Mouse (Mus musculus) cerebellum, adult 9-10 months (tissue): Measurements from ENCODE around the gene Wwp2.

Experiments
- DNase-seq: peaks from one replicate; pipeline ENCODE4 v3.0.0; 2022

Gene Wwp2

DNA sequence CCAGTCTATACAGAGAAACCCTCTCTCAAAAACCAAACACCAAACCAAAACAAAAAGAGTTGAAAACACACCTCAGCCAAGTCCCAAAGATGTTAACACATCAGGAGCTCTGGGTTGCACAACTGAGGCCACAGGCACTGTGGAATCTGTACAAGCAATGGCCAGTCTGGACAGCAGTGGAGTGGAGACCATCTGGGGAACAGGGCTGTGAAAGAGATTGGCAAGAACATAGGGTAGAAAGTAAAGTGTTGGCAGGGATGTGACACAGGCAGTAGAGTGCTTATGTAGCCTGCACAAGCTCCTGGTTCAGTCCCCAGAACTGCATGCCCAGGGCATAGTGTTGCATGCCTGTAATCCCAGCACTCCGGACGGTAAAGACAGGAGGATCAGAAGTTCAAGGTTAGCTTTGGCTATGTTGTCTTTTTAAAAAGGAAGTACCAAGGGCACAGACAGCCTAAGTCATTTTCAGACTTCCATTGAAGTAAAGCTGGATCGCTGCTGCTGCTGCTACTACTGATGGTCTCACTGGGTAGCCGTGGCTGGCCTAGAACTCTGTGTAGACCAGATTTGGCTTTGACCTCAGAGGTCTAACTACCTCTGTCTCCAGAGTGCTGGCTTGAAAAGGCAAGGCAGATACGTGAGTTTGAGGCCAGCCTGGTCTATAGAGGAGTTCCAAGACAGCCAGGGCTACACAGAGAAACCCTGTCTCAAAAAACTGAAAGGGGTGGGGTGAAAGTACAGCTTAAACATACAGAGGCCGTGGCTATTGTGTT, 79.0 kb downstream of the Wwp2 start:
- DNase-seq: no peak

DNA sequence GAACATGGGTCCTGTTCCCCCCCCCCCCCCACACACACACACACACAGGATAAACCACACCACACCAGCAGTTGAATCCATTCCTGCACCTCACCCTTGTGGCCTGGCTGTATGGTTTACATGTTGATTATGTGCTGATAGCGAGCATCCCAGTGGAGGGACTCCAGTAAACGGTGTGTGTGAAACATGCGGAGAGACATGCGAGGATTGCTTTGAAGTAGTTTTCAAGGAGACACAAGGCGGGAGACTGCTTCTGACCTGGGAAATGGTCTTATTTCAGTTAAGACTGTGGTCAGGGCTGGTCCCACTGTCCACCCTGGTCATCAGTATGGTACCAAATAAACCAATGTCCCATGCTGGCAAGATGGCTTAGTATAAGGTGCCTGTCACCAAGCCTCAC, 82.6 kb downstream of the Wwp2 start:
- no peak for DNase-seq

- no peak for DNase-seq
Observed at GRCm38 (mm10) chr8:107519860-107520259, 83.7 kb downstream of the Wwp2 start.

DNA sequence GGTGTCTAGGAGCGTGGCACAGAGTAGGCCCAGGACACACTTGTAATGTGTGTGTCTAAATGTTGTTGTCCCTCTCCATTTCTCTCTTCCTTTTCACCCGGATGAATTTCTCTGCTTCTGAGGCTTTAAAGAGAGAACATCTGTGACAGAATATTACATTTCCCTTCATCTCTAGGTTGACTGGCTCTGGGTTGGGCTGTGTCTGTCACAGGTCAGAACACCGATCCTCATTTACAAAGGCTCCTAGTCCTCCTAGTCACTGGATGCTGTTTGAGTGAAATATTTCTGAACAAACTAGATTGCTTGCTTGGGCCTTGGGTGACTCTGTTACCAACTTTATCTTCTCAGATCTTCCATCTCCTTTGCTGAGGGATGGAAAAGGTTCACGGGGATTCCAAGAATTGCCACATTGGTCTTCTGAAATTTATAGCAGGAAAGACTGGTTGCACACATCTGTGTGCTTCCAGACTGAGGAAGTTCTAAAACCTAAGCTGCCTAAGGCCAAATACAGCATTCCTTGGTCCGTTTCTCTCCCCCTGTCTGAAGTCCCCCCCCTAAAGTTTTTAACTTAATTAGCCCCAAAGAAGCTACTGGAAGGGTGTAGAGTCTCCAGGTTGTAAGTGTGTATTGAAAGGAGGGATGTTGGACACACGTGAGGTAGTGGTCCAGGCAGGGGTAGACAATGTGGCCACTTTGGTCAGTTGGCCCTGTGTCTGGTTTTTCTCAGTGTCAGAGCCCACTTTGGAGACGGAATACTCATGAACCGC, 85.8 kb downstream of the Wwp2 start:
- DNase-seq: no peak

- DNase-seq: no peak
Observed at GRCm38 (mm10) chr8:107522555-107522833, 86.3 kb downstream of the Wwp2 start.

DNA sequence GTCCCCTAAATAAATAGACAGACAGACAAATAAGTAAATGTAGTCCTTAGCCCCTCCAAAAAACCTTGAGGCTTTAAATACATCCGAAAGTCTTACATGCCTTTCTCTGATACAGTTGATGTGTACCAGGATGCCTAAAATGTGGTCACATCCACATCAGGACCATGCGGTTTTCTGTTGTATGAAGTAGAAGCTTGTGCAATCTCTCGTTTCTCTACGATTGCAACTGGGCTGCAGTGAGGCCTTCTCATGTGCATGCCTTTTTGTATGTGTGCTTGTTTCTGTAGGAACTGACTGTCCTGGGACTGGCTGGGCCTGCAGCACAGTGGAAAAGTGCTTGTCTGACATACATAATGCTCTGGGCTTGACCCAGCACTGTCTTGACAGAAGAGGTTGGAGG, 88.4 kb downstream of the Wwp2 start:
- no peak for DNase-seq

- DNase-seq: no peak
Observed at GRCm38 (mm10) chr8:107528786-107529185, 92.6 kb downstream of the Wwp2 start.

DNA sequence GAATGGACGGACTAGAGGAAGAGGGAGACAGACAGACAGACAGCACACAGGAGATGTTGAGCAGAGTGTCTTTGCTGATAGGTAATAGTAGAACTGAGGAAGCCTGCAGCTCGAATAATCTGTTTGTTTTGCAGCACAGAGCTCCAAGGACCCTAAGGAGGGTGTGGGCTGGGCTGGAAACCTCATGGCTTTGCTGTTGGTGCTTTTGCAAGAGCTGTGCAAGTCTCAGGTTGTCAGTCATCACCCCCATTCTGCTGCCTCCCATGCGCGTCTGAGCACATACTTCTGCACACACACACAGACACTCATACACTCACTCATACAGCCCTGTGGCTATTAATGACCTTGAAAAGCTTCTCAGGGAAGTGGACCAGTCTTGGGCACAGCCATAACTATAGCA, 101.3 kb downstream of the Wwp2 start:
- DNase-seq: no peak

DNA sequence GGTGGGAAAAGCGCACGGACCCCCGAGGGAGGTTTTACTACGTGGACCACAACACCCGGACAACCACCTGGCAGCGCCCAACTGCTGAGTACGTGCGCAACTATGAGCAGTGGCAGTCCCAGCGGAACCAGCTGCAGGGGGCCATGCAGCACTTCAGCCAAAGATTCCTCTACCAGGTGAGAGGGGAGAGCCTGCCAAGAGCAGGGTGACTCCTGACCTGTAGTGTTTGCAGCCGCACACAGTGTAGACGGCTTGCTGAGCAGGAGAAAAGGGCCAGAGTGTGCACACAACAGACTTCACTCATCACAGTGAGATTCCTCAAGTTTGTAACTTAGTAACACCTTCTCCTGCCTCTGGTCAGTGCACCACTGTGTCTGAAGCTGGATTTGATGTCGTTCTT, 104.5 kb downstream of the Wwp2 start:
- DNase-seq: no peak

DNA sequence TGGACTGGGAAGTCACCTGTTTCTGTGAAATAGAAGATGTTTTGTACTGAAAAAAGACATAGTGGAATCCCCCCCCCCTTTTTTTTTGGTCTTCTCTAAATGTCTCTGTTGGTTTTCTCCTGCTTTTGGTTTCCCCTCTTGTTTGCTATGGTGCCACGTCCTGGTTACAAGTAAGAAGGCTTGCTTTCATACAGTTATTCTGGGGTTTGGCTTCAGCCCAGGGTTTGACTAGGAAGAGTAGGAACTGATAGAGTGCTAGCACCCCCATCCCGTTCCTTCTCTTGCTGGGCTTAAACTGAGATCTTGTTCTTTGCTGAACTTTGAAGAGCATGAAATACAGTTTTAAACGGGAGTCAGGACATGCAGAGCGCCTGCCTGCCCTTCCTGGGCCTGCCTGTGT, 105.2 kb downstream of the Wwp2 start:
- DNase-seq: no peak

DNA sequence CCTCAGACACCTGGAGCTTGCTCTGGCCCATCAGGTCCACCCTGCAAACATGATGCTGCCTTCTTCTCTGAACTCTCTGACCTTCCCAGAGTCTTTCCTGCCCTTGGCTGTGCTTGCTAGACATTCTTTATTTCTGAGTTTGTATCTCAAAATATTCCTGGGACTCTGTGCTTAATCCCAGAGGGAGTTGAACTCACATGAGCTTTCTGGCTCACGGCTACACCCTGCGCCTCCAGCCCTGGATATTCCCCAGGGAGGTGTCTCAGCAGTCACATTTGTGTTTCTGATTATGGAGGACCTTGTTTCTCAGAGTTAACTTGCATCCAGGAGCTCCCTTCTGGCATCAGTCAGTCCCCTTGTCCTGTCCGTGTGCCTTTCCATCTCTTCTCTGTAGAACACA, 106.0 kb downstream of the Wwp2 start:
- no peak for DNase-seq

DNA sequence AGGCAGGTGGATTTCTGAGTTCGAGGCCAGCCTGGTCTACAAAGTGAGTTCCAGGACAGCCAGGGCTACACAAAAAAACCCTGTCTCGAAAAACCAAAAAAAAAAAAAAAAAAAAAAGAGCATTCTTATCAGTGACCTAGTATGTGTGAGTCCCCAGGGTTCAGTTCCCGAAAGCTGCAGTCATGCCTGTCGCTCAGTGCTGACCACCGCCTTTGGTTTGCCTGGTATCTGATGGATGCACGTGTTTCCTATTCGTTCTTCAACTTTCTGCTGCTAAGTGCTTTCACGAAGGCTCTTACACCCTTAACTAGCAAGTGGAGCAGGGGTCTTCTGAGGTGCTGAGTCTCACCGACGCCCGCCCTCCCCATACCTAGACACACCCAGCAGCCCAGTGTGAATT, 107.5 kb downstream of the Wwp2 start:
- DNase-seq: no peak

DNA sequence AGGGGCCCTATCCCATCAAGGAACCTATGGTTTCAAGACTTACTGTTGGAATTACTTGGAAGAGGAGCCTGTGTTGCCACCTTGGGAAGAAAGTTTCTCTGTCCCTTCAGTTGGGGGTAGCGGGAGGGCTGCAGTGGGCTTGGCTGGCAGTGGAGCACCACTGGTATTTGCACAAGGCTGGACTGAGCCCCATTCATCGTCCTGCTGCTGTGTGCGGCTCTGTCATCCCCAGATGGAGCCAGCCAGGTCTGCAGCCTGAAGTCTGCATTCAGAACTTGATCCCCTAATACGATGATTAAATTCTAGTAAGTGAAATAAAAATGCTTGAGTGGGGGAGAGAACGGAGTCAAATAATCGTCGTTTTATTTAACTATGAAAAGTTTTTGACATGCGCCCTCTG, 108.0 kb downstream of the Wwp2 start:
- no peak for DNase-seq

DNA sequence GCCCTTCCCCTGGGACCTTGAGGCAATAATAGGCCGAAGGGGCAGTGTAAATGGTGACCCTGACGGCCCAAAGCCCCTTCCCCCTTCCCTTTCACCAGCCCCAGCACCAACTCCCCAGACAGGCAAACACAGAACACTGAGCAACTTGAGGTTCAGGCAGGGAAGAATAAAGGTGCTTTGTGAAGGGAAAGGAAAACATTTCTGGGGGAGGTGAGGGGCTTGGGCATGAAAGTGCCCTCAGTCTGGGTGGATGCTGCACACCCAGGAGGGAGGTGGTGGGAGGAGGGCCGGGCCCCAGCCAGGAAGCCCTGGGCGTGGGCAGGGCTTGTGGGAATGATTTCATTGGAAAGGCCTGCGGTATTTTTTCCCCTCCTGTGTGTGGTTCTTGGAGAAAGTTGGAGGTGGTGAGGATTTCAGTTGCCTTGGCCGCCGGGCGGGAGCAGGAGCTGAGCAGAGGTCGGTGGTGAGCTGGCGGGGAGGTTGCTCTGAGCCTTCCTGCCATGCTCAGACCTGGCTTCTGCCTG, 108.5 kb downstream of the Wwp2 start:
- no peak for DNase-seq

- no peak for DNase-seq
Observed at GRCm38 (mm10) chr8:107545621-107546152, 109.5 kb downstream of the Wwp2 start.

- no peak for DNase-seq
Observed at GRCm38 (mm10) chr8:107546154-107546553, 110.0 kb downstream of the Wwp2 start.

DNA sequence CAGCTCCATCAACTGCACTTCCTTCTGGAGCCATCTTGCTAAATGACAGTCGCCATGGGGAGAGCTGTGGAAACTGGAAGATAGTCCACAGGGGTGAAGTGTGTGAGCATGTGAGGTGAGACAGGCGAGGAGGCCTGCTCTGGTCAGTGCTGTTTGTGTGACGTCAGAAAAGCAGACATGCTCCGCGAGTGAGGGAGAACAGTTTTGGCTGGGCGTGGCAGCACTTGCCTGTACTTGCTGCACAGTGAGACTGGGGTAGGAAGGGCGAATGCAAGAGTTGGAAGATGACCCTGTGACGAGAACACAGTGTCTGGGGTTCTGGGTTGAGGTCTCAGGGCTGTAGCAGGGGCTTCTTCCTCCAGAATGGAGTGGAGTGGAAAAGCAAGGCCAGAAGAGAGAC, 110.7 kb downstream of the Wwp2 start:
- DNase-seq: no peak

DNA sequence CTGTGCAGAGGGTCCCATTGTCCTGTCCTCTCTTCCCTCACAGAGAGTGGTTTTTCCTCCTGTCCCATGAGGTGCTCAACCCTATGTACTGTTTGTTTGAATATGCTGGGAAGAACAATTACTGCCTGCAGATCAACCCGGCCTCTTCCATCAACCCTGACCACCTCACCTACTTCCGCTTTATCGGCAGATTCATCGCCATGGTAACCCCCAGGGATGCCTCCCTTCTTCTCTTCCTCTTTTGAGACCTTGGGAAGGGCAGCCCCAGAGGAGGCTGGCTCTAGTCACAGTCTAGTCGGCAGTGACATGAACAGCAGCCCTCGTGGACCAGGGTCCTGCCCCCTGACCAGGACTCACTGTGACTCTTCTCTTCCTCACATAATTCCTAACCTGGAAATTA, 116.1 kb downstream of the Wwp2 start:
- DNase-seq: no peak

GRCm38 (mm10) chr8:107555231-107555630, 119.1 kb downstream of the Wwp2 start:
- DNase-seq: no peak

- DNase-seq: no peak
Observed at GRCm38 (mm10) chr8:107556511-107556936, 120.4 kb downstream of the Wwp2 start.

- no peak for DNase-seq
Observed at GRCm38 (mm10) chr8:107560820-107561536, 124.8 kb downstream of the Wwp2 start.

DNA sequence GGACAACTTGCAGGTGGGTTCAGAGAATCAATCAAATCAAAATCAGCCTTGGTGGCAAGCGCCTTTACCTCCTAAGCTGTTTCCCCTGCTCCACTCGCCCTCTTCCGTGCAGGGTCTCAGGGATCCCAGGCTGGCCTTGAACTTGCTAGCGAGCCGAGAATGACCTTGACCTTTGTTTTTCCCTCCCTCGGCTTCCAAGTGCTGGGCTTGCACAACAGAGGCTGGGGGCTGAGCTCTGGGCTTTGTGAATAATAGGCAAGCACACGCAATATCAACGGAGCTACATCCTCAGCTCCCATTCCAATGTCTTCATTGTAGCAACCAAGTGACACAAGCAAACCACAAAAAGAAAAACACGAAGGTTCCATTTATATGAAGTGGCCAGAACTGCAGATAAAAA, 126.0 kb downstream of the Wwp2 start:
- no peak for DNase-seq

- DNase-seq: no peak
Observed at GRCm38 (mm10) chr8:107571046-107571445, 134.9 kb downstream of the Wwp2 start.
